Mouse (Mus musculus): ENCODE data around the gene Nrf1.

The Nrf1 gene

DNA sequence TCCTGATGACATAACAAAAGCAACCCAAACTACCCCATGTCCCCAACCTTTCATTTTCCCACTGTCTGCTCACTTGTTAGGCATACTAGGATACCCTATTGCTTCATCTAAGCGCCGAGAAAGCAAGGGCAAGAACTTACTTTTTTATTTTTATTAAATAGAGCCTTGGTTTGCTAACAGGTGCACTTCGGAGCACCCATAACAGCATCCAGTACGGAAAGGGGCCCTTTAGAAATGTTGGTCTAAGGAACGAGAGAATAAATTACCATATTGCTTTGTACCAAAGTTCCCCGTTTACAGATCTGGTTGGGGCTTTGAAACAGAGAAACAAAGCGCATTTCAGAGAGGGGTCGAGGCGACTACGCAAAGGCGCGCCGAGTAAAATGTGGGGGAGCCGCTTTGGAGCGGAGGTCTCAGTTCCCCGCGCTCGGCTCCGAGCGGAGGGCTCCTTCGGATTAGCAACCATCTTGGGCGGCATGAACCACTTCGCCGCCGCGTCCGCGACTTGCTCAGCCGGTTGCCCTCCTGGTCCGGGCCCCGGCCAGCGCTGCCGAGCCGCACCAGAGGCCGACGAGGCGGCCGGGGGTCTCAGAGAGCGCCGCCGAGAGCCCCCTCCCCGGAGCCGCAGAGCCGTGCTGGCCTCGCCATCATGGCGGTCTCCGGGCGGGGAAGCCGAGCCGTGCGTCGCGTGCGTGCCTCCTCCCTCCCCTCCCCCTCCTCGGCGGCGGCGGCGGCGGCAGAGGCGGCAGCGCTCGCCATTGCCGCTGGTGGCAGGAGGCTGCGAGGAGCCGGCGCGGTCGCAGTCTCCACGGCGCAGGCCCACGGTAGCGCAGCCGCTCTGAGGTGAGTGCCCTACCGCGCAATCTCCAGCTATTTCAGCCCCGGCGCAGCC lies at the start of gene Nrf1:
Gene Nrf1 (plus strand): TSS at position 718 of the 892 bp plus-strand sequence.
- DNase-seq (ENCODE audit: low spot score in 2 of 2): peak; percentile 91 to 96

GRCm38 (mm10) chr6:29998140-29998539 lies 49.6 kb upstream of the Nrf1 start:
- DNase-seq (ENCODE audit: low spot score in 2 of 2): no peak

DNA sequence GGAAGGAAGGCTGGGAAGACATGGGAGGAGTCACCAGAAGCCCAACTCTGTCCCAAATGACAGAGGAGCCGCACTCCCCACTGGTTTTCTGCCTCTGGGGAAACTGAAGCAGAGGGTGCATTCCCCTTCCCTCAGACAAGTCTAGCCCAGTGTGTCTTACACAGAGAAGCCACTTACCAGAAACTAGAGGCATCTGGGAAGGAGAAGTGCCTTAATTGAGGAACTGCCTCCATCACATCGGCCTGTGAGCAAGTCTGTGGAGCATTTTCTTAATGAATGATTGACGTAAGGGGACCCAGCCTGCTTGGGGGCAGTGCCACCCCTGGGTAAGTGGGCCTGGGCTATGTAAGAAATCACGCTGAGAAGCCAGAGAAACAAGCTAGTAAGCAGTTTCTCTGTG lies 49.0 kb upstream of the Nrf1 start:
- DNase-seq (ENCODE audit: low spot score in 2 of 2): no peak

DNA sequence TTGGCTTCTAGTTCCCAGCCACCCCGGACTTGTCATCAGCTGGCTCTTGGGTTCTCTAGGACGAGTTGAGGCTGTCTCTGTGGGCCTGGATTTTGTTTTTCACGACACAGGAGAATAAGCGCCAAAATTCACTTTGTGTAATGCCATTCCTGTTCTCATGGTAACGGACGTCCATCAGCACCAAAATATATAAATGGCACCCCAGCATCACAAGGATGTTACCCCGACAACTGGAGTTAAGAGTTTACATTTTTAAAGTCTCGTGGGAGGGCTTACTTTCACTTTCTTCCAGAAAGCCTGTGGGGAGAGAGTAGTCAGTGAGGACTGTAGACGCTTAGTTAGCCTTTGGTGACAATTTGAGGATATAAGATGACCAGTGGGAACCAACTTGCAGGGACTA lies 45.2 kb upstream of the Nrf1 start:
- no peak for DNase-seq (ENCODE audit: low spot score in 2 of 2)

DNA sequence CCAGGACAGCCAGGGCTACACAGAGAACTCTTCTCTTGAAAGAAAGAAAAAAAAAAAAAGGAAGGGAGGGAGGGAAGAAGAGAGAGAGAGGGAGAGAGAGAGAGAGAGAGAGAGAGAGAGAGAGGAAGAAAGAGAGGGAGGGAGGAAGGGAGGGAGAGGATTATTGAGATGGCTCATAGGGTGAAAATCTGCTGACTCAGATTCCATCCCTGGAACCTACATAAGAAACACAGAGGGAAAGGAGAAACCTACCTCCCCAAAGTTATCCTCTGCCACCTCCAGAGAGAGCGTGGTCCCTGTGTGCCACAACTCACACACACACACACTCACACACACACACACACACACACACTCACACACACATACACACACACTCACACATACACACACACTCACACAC lies 41.9 kb upstream of the Nrf1 start:
- DNase-seq (ENCODE audit: low spot score in 2 of 2): no peak

GRCm38 (mm10) chr6:30009204-30009603 lies 38.6 kb upstream of the Nrf1 start:
- DNase-seq (ENCODE audit: low spot score in 2 of 2): no peak

GRCm38 (mm10) chr6:30013520-30013919 lies 34.3 kb upstream of the Nrf1 start:
- DNase-seq (ENCODE audit: low spot score in 2 of 2): no peak

DNA sequence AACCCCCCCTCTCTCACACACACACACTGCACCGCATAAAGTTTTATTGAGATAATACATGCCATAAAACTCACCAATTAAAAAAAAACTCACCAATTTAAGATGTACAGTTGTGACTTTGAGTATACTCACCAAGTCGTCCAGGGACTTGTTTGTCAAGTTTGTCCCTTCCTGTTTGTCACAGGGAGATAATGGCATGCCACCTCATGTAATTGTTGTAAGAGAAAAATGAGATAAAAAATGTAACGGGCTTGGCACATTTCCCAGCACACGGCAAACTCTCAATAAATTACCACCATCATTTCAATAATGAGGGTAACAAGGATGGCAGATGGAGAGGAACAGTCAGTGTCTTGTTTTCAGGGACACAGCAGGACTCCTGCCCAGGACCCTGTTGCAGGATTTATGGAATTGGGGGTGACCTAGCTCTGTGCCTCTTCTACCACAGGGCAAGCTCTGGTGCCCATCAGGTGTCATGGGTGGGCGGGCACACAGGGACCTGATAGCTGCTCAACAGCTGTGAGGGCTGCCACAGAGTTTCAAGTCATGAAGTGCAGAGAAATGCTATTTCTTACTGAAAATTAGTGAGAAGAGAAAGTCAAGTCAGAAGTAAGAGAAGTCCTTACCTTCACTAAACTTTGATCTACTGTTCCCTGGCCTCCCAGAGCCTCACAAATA lies 33.5 kb upstream of the Nrf1 start:
- no peak for DNase-seq (ENCODE audit: low spot score in 2 of 2)

DNA sequence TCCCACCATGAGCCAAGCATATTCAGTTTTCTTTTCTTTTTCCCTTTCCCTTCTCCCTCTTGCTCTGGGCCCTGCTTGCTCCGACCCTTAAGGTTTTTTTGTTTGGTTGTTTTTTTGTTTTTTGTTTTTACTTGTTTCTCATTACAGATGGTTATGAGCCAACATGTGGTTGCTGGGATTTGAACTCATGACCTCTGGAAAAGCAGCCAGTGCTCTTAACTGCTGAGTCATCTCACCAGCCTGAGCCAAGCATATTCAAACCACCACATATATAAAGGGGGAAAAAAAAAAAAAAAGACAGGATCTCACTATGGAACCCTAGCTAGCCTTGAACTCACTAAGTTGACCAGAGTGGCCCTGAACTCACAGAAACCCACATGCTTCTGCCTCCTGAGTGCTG lies 26.5 kb upstream of the Nrf1 start:
- DNase-seq (ENCODE audit: low spot score in 2 of 2): no peak

DNA sequence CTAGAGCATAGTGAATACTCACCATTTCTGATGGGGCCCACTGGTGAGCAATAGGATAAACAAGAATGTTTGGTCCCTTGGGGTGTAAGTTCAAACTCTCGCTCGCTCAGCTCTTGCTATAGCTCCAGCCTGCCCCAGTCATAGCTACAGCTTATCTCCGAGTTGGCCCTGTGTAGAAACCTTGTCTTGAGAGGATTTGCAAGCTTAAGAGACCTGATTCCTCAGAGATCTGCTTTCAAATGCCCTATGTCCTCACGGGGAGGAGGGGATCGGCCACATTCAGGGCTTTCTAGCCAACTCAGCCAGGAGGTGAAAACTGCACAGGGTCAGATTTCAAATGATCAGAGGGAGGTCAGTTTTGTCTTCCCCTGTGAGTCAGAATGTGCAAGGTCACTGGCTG lies 26.1 kb upstream of the Nrf1 start:
- no peak for DNase-seq (ENCODE audit: low spot score in 2 of 2)

- DNase-seq (ENCODE audit: low spot score in 2 of 2): no peak
Measured at GRCm38 (mm10) chr6:30026799-30027198, 21.0 kb upstream of the Nrf1 start.

GRCm38 (mm10) chr6:30028358-30028757 lies 19.4 kb upstream of the Nrf1 start:
- no peak for DNase-seq (ENCODE audit: low spot score in 2 of 2)

GRCm38 (mm10) chr6:30035112-30035511 lies 12.7 kb upstream of the Nrf1 start:
- DNase-seq (ENCODE audit: low spot score in 2 of 2): no peak

GRCm38 (mm10) chr6:30041498-30041897 lies 6.3 kb upstream of the Nrf1 start:
- no peak for DNase-seq (ENCODE audit: low spot score in 2 of 2)

GRCm38 (mm10) chr6:30042483-30042882 lies 5.3 kb upstream of the Nrf1 start:
- no peak for DNase-seq (ENCODE audit: low spot score in 2 of 2)

- peak in 1 of 2 experiments; percentile 81 for DNase-seq (ENCODE audit: low spot score in 2 of 2)
Measured at GRCm38 (mm10) chr6:30048163-30048500, 344 bp downstream of the Nrf1 start.

- DNase-seq (ENCODE audit: low spot score in 2 of 2): peak; percentile 72 to 87
Measured at GRCm38 (mm10) chr6:30048501-30049353, 939 bp downstream of the Nrf1 start.

- no peak for DNase-seq (ENCODE audit: low spot score in 2 of 2)
Measured at GRCm38 (mm10) chr6:30053116-30053515, 5.3 kb downstream of the Nrf1 start.

DNA sequence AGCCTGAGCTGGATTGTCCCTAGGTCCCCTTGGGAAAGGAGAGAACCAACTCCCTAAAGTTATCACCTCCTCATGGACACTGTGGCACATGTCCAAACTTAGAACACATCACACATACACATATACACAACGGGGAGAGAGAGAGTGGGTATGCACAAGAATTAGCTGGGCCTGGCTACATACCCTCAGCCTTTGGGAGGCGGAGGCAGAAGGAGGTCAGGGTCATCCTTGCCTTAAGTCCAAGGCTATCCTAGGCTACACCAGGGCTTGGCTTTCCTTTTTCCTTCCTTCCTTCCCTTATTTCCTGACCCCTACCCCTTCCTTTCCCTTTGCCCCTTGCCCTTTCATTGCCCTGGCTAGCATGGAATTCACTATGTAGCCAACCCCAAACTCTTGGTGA lies 14.8 kb downstream of the Nrf1 start:
- no peak for DNase-seq (ENCODE audit: low spot score in 2 of 2)

- no peak for DNase-seq (ENCODE audit: low spot score in 2 of 2)
Measured at GRCm38 (mm10) chr6:30065369-30065768, 17.6 kb downstream of the Nrf1 start.

DNA sequence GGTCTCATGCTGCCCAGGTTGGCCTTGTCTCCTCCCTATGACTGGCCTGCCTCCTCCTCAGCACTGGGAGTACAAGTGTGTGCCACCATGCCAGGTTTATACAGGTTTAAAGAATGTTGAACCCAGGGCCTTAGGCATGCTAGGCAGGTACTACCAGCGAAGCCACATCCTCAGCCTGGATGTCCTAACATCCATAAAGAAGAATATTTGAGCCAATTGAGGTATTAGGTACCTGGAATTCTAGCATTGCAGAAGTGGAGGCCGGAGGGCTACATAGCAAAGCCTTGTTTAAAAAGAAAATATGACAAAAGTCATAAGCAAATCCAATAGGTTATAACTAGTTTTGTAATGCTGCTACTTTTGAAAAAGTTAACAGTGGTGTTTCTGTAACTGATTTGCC lies 19.0 kb downstream of the Nrf1 start:
- DNase-seq (ENCODE audit: low spot score in 2 of 2): no peak

DNA sequence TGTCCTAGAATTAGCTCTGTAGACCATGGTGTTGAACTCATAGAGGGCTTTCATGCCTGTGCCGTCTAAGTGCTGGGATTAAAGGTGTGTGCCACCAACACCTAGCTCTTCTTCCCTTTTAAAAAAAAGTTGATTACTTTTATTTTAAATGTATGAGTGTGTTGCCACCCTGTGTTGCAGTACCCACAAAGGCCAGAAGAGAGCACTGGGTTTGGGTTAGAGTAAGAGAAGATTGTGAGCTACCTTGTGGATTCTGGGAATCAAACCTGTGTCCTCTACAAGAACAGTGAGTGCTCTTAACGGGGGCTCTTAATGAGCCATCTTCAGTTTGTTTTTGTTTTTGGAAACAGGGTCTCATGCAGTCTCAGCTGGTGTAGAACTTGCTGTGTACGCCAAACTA lies 24.7 kb downstream of the Nrf1 start:
- DNase-seq (ENCODE audit: low spot score in 2 of 2): peak in 1 of 2 experiments; percentile 18
